Mouse (Mus musculus) kidney, postnatal 4 days (tissue): ENCODE measurements around the gene Ccdc149.

ENCODE experiments used
- DNase-seq, 2 experiments: peaks; one replicate each; pipeline ENCODE4 v3.0.0; 2021; ENCODE audit warnings: mixed read lengths in 2 of 2

Ccdc149 gene

DNA sequence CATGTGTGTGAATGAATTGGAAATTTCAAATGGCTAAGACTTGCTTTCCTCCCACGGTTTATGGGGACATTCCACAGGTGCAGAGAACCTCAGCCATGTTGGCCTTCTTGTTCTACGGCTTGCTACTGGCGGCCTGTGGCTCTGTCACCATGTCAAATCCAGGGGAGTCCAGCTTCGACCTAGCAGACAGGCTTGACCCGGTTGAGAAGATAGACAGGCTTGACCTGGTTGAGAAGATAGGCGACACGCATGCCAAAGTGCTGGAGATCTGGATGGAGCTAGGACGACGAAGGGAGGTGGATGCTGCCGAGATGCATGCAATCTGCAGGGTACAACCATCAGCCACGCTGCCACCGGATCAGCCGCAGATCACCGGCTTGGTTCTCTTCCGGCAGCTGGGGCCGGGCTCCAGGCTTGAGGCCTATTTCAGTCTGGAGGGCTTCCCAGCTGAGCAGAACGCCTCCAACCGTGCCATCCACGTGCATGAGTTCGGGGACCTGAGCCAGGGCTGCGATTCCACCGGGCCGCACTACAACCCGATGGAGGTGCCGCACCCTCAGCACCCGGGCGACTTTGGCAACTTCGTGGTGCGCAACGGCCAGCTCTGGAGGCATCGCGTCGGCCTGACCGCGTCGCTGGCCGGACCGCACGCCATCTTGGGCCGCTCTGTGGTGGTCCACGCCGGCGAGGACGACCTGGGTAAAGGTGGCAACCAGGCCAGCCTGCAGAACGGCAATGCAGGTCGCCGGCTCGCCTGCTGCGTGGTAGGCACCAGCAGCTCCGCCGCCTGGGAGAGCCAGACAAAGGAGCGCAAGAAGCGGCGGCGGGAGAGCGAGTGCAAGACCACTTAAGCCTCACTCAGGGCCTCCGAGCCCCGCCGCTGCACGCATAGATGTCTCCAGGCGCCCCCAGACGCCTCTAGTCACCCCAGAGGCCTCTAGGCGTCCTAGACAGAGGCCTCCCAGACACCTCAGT lies 103.2 kb downstream of the Ccdc149 start:
- peak; percentile 13 to 14 for DNase-seq

DNA sequence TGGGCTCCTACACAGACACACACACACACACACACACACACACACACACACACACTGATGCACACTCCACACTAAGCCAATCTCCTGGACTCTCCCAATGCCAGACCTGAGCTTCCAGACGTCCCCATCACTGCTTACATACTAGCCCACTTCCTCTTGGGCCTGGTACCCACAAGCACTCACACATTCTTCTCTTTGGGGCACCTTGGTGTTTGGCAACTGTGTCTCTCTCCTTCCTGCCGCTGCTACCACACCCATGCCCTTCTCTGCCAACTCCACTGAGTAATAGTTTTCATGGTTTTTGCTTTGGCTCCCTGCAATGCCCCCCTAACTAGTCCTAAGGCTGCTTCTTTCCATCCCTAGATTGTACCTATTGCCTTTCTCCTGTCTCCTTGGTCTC lies 104.7 kb downstream of the Ccdc149 start:
- DNase-seq, result no peak

DNA sequence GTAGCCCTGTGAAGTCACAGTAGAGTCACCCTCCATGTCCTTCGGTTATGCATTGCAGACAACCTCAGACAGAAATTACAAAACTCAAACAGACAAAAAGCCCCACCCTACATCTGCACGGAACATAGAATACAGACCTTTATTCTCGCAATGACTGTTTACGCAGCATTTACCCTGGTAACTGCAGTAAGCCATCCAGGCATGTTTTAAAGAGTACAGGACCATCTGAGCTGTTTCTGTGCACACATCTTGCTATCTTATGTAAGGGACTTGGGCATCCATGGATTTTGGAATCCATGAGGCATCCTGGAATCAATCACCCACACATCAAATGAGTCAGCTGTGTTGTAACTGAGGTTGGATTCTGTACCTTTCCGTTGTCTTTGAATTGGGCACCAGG lies 105.4 kb downstream of the Ccdc149 start:
- DNase-seq, result no peak

DNA sequence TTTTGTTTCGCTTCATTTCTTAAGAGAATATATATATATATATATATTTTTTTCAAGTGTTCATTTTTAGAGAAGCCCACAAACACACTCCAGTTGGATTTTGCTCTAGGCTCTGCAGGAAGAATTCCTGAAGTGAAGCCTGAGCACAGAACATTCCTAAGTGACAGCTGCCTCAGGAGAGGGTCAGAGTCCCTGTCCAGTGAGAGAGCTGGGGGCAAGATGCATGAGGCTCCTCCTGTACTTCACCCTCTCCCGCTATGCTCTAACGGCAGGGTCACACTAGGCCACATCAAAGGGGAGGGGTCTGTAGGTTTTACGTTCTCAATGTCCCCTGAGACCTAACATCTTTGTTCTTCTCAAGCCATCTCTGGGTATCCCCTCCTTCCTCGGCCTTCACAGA lies 106.8 kb downstream of the Ccdc149 start:
- peak; percentile 15 to 33 for DNase-seq

DNA sequence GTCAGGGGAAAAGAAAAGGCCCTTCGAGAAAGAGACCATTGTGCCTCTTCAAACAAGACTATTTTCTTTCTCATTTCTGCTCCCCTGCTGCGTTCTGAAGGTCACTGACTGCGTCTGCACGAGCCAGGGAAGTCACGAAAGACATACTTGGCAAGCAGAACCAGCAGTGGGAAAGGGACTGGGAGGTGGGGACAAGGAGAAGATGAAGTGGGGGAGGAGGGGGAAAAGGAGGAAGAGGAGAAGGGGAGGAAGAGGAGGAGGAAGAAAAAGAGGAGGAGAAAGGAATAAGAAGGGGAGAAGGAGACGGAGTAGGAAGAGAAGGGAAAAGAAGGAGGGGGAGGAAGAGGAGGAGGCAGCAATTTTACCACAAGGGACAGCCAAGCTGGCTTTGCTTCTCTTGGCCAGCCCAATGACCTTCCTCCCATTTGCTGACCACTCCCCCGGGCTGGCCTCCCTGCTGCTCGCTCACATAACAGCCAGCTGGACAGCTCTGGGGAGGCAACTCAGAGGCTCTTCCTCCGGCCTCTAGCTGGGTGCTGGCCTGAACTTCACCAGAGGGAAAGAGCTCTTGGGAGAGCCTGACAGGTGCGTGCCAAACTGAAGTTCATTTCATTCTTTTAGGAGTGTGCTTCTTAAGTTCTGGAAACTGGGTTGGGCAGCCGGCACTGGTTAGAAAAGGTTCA lies 107.7 kb downstream of the Ccdc149 start, which contains the start of gene Sod3:
Sod3 (plus strand) TSS at position 324 of the 683 bp plus-strand sequence.
- peak; percentile 71 to 79 for DNase-seq

DNA sequence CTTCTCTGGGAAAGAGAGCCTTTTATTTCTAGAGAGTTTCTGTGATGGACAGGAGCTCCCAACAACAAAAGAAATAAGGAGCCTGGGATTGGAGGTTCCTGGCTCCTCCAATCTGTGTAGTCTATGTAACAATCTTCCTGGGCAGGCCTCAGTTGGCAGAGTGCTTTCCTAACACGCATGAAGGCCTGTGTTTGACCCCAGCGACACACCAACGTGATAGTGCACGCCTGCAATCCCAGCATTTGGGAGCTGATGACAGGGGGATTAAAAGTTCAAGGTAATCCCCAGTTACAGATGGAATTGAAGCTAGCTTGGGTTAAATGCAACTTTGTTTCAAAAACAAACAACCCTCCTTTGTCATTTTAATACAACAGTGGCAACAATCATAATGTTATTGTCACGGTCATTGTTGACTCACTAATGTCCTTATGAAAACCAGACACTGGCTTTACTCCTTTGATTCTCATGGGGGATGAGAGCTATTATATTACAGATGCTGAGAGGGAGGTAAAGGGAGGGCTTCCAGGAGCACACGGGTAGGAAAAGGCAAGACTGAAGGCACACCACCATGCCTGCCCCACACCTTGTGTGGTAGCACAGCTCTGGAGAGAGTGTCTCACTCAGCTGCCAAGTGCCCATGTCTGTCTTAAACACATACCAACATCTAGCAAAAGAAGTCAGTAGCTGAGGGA lies 108.4 kb downstream of the Ccdc149 start:
- no peak for DNase-seq

DNA sequence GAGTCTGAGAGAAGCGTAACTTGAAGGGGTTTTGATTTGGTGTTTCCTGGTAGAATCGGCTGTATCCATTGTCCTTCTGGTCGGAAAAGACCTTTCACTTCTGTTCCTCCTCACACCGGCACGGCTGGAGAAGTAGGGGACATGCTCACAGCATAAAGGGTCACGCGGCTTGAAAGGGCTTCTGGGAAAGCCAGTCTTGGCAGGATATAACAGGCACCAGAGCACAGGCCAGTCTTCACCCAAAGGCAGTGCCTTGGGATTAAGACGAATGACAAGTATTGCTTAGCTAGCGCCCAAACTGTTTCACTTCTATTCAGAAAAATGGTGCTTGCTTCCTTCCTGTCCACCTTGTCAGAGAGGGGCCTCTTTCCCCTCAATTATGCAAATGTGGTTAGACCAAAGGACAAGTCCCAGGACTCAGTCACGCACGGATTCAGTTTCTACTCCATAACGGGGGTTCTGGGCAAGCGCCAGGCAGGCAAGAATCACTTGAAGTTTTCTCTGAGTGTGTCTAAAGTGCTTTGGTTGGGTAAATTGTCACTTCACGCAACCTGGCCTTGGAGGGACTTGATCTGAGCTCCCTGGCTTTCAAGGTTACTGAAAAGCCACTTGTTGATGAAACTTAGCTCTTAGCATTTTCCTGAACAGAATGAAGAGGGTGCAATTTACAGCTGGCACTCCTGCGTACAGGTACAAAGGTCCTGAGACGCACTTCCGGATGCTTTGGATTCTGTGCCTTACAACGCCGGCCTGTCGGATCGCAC lies 110.9 kb downstream of the Ccdc149 start:
- peak in 1 of 2 experiments; percentile 18 for DNase-seq

DNA sequence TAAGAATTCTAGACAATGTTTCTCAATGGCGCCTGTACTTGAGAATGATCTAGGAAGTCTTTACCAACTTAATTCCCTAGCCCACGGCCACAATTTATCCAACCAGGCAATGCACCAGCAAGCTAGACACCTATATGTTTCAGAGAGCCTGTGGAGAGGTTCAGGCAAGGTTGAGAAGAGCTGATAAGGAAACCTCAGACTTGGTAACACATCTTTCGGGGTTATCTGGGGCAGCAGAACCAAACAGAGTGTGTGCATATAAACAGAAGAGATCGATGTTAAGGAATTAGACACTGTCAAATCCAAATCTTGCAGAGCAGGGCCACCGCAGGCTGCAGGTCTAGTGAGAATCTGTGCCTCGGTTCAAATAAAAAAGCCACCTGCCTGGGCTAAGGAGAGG lies 113.2 kb downstream of the Ccdc149 start:
- no peak for DNase-seq

DNA sequence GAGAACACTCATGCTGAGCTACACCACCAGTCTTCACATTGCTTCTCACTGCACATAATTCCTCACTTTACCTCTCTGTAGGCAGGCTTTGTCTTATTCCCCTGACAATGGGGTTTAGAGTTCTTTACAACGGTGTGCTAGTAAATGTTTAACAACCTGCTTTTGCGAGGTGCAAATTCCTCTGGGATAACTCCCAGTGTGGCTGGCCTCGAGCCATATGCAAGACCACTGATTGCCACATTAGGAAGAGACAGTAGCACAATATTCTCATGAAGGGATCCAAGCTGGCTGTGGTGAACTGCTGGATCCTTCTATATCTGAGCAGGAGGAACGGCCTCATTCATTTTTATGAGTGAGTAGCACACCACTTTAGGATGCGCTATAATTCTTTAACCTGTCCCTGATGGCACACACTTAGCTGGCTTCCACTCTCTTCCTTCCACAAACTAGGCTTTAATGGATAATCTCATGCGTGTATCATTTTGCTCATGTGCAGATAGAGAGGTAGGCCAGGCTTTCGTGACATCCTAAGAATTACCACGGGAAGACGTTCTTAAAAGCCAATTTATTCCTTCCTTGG lies 114.1 kb downstream of the Ccdc149 start:
- DNase-seq, result peak; percentile 32 to 48

DNA sequence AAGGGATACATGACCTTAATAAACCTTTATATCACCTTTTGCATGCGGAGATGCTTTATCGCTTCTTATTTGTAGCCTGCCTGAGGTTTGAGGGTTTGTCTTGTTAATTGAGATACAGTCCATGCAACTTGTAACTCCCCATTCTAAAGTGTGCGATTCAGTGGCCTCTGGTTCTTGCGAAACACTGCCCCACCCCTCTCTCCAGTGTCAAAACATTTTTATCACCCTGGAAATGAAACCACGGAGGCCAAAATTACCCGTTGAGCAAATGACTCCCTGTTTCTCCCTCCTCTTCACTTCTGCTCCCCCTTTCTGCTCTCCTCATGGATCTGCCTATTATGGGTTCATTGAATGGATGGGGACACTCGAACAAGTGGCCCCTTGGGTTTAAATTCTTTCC lies 115.7 kb downstream of the Ccdc149 start:
- no peak for DNase-seq

DNA sequence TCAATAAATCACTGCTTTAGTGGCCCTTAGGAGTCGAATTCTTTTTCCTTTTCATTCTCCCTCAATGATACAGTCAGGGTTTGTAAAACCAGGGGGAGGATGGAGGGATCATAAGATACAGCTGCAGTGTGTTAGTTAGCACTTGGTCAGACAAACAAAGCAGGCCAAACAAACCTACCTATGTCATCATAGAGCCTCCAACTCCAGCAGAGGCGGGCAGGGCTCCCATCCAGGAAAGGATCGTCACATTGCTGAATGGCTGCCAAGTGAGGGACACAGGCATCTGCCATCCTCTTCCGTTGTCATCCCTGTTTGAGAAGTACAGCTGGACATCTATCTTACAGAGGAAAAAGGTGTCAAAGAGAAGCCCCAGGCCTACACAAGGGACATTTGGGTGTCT lies 116.9 kb downstream of the Ccdc149 start:
- DNase-seq, result no peak

DNA sequence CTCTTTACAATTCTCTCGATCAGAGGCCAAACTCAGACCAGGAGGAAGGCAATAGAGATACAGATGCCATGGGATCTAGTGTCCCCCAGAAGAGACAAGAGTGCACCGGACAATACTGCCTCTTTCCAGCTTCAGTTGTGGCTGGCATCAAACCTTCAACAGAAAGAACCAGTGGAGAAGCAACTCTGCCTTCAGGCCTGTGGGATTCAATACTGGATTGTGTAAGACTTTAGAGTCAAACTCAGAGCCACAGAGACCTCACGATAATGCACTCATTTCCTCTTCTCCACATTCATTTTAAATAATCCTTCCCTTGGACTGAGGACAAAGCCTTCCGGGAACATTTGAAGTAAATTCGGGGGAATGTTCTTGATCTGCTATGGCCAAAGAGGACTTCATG lies 118.6 kb downstream of the Ccdc149 start:
- DNase-seq, result no peak

DNA sequence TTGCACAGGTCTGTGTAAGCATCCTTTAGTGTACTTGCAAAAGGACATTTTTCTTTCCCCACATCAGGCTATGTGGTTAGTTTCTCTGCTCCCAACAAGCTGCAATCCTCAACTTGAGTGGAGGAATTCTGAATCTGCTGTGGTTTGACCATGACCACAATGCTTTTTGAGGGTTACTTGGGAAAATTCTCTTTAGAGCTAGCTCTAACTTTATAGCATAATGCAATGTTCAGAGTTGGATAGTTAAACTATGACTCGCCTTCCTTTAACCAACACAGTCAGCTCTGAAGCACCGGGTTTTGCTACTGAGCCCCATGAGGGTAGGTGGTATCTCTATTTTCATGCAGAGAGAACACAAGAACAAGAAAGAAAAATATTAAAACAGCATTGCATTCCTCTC lies 119.8 kb downstream of the Ccdc149 start:
- DNase-seq, result no peak

DNA sequence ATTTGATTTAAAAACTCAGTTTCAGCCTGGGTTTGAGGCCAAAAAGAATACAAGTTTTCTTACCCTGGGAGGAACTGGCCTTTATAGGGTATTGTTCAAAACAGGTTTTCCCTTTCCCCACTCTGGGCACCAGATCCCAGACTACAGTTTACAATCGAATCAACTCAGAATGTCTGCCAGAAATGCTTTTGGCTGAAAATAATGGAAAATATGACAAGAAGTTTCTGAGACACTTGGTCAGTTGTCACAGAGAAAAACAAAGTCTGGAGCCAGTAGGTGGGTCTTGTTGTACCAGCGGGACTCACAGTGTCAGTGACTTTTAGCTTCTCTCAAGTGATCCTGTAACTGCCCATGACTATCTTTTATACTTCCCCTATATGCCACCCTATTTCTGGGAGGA lies 120.9 kb downstream of the Ccdc149 start:
- DNase-seq, result no peak

DNA sequence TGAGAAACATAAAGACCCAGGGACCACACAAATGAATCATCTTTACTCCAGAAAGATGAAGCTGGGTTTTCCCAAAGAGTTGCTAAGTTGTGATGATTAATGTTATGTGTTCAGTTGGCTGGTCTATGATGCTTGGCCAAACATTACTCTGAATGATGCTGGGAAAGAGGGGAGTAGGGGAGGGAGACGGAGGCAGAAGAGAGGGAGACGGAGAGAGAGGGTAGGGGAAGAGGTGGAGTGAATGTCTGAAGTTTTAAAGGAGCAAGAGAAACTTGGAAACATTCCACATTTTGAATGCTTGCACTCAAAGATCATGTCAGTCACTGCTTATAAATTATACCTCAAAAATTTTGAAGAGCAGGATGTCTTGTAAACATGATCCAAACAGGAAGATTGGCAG lies 124.4 kb downstream of the Ccdc149 start:
- DNase-seq, result no peak

DNA sequence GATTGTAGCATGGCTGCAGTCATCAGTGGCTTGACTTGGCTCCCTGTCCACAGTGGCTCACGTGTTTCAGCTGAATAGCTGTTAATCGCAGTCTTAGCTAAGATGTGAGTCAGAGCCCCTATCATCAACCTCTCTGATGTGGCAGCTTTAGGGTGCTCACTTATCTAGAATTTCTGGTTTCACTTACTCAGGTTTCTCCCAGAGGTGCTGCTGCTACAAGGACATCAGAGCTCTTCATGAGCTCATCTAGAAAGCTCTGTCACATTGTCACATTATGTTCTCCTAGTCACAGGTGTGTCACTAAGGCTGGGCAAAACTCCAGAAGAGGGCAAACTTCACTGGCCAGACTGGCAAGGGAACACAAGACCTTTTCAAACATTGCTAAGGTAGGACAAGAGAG lies 132.2 kb downstream of the Ccdc149 start:
- DNase-seq, result no peak

DNA sequence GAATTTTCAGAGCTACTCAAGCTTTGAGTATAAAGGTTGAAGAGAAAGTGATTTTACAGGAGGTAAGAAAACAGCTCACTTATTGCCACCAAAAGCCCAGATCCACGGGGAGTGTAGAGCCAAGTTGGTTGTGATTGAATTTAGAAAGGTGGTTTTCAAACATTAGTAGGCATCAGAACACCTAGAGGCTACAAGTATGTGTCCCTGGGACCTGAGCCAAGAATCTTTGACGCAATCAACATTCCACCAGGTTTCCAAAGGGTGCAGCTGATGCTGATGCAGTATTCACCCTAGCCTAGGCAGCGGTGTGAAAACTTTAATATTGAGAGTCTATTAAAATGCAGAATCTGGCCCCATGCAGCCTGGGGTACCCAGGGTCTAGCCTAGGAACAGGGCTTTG lies 135.7 kb downstream of the Ccdc149 start:
- DNase-seq, result peak; percentile 11 to 25

DNA sequence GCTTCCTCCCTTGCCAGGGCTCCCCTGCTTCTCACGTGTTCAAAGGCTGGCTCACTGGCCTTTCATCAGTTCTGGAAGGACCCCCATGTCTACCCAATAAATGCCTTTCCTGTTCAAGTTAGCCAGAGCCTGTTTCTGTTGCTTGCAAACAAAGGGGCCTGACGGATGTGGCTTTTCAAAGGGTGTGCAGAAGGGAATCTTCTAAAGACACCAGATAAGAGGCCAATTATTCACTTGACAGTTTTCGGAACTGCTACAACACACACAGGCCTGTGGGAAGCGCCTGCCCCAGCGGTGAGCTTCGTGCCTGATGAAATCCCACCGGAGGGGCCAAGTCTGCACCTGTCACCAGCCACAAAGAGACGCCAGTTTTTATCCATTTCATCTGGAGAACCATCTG lies 139.2 kb downstream of the Ccdc149 start:
- no peak for DNase-seq
